Mouse (Mus musculus) lung, adult 2 months (tissue): ENCODE measurements at regions not wholly inside any gene's neighbourhood (a gene's known extent, or its start where the extent isn't known, plus 50 kb on each side); places are given as distances from the start of the nearest gene placed in this dataset.

Experiments
- CTCF ChIP-seq: fragments of 200-500 bp; IDR thresholded peaks from 2 replicates; pipeline ENCODE4 v1.5.1; 2011; ENCODE audit warnings: mild to moderate bottlenecking, low read length, control low read depth; ENCODE audit not compliant: insufficient read depth
- POLR2A ChIP-seq: fragments of 200-500 bp; IDR thresholded peaks from 2 replicates; pipeline ENCODE4 v1.6.1; 2011; ENCODE audit warnings: low read depth, mild to moderate bottlenecking, control low read depth, low read length, borderline replicate concordance; ENCODE audit errors: extremely low read depth

GRCm38 (mm10) chr1:168709017-168709681 lies 277.1 kb upstream of the Pbx1 start:
- TF ChIP-seq CTCF (no peak), POLR2A (no peak)
